Mouse (Mus musculus): Measurements from ENCODE around the gene Gdpd5. TPM values are rescaled to one million over a fixed set of nuclear protein-coding genes. Genes with fewer than 3 reads are reported as not detected.

Gene Gdpd5
- total and polyA plus RNA-seq, 3 experiments = 0.15 to 0.26 TPM; not detected in 1

DNA sequence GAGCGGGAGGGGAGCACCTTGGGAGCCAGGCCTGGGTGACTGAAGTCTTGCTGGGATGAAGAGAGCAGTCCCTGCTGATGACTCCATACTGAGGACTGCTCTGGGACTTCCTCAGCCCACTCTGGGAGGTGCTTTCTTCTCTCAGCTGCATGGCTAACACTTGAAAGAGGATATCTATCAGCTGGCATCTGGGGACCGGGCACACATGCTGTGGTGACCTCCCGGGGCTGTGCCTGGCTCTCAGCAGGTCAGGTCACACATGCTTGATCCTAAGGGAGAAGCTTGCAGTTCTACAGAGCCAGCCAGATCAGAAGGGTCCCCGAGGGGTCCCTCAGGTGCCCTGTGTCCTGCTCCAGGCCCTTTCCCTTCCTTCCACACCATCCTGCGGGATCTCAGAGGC, 62.0 kb downstream of the Gdpd5 start:
- Histone ChIP-seq H3K27ac (ENCODE audit: control insufficient read depth, low read depth, low read length) (no peak overlapping the region), H3K9me3 (replicated peaks; ENCODE audit: insufficient read depth, low read length) (no peaks in the 10 kb centered on the region), H3K9ac (ENCODE audit: control insufficient read depth, low read depth, low read length, poor library complexity, severe bottlenecking) (no peak overlapping the region), H3K27me3 (ENCODE audit: control insufficient read depth in 1 of 2, insufficient read depth in 2 of 2, low read length in 2 of 2) (no peaks in the 10 kb centered on the region; a peak in 2 of 4 replicates), H3K36me3 (ENCODE audit: control insufficient read depth in 1 of 2, insufficient read depth in 2 of 2, low read length in 2 of 2) (no peaks in the 10 kb centered on the region), H3K4me3 (ENCODE audit: control insufficient read depth in 1 of 2, insufficient read depth in 1 of 2, low read depth in 2 of 2, low read length in 2 of 2) (no peak overlapping the region), H3K79me2 (ENCODE audit: control insufficient read depth, insufficient read depth, low read length, poor library complexity) (no peaks in the 10 kb centered on the region), H3K4me1 (ENCODE audit: control insufficient read depth in 1 of 2, insufficient read depth in 2 of 2, low read length in 2 of 2) (no peaks in the 10 kb centered on the region)
- DNase-seq (ENCODE audit: low read depth, low spot score) = no peak
- TF ChIP-seq GABPA (IDR thresholded peaks at IDR 0.05; ENCODE audit: low read depth, low read length) = no peak
- TF ChIP-seq SIN3A (IDR thresholded peaks at IDR 0.05; ENCODE audit: low read length) = no peak
- no peak for TF ChIP-seq BHLHE40 (IDR thresholded peaks at IDR 0.05; ENCODE audit: borderline replicate concordance, low read depth, low read length)
- no peak for TF ChIP-seq NRF1 (IDR thresholded peaks at IDR 0.05; ENCODE audit: insufficient read depth, low read depth, low read length, poor library complexity, severe bottlenecking)

DNA sequence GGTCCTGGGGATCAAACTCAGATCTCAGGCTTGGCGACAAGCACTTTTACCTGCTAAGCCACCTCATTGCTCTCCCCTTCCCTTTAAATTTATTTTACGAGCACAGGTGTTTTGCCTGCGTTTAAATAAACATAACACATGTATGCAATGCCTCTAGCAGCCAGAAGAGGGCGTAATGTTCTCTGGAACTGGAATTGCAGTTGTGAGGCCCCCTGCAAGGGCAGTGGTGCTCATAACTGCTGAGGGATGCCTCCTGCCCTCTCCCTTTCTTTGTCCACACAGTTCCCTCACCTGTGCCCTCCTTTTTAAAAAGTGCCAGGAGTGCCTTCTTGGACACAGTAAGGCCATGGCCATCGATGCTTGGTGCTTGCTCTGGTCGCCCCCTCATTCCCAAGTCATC, 62.8 kb downstream of the Gdpd5 start:
- TF ChIP-seq RAD21 (IDR thresholded peaks at IDR 0.05; ENCODE audit: low read depth, low read length) = peak; percentile 31
- peak; percentile 58 for TF ChIP-seq SMC3 (IDR thresholded peaks at IDR 0.05; ENCODE audit: low read depth, low read length)
- peak; percentile 36 to 74 (median 59) for TF ChIP-seq CTCF (IDR thresholded peaks at IDR 0.05 in 2 of 3, conservative IDR thresholded peaks at IDR 0.05 in 1 of 3; ENCODE audit: control insufficient read depth in 1 of 3, insufficient read depth in 1 of 3, low read depth in 2 of 3, low read length in 3 of 3, poor library complexity in 1 of 3, severe bottlenecking in 1 of 3)
- no peak for TF ChIP-seq BHLHE40 (IDR thresholded peaks at IDR 0.05; ENCODE audit: borderline replicate concordance, low read depth, low read length)
- DNase-seq (ENCODE audit: low read depth, low spot score) = peak; percentile 42
- Histone ChIP-seq H3K9ac (ENCODE audit: control insufficient read depth, low read depth, low read length, poor library complexity, severe bottlenecking) (no peak overlapping the region), H3K4me3 (ENCODE audit: control insufficient read depth in 1 of 2, insufficient read depth in 1 of 2, low read depth in 2 of 2, low read length in 2 of 2) (no peak overlapping the region), H3K27ac (ENCODE audit: control insufficient read depth, low read depth, low read length) (no peak overlapping the region), H3K79me2 (ENCODE audit: control insufficient read depth, insufficient read depth, low read length, poor library complexity) (no peaks in the 10 kb centered on the region), H3K9me3 (replicated peaks; ENCODE audit: insufficient read depth, low read length) (no peaks in the 10 kb centered on the region), H3K4me1 (ENCODE audit: control insufficient read depth in 1 of 2, insufficient read depth in 2 of 2, low read length in 2 of 2) (peaks cover 0 to 4% of the 10 kb centered on the region in 2 experiments; a peak in 1 of 4 replicates), H3K27me3 (ENCODE audit: control insufficient read depth in 1 of 2, insufficient read depth in 2 of 2, low read length in 2 of 2) (no peaks in the 10 kb centered on the region; a peak in 2 of 4 replicates), H3K36me3 (ENCODE audit: control insufficient read depth in 1 of 2, insufficient read depth in 2 of 2, low read length in 2 of 2) (no peaks in the 10 kb centered on the region)

DNA sequence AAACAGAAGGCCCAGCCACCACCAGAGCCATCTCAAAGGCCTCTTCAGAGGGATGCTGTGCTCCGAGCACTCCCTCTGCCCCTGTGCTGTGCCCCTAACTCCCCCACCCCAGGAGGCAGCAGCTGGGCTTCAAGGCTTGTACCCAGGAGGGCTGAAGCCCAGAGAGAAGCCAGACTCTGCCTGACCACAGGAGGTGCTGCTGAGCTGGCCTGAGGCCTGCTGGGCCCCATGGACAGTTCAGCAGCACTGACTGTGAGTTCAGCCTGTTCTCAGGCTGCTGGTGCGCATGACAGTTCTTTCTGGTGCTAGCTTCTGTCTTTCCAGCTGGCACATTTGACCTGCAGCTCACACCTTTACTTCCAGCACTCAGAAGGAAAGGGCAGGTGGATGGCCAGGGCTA, 64.6 kb downstream of the Gdpd5 start:
- Histone ChIP-seq H3K9me3 (replicated peaks; ENCODE audit: insufficient read depth, low read length) (no peaks in the 10 kb centered on the region), H3K36me3 (ENCODE audit: control insufficient read depth in 1 of 2, insufficient read depth in 2 of 2, low read length in 2 of 2) (no peaks in the 10 kb centered on the region), H3K27me3 (ENCODE audit: control insufficient read depth in 1 of 2, insufficient read depth in 2 of 2, low read length in 2 of 2) (no peaks in the 10 kb centered on the region; a peak in 1 of 4 replicates), H3K4me1 (ENCODE audit: control insufficient read depth in 1 of 2, insufficient read depth in 2 of 2, low read length in 2 of 2) (peaks cover 0 to 15% of the 10 kb centered on the region in 2 experiments; a peak in 2 of 4 replicates), H3K79me2 (ENCODE audit: control insufficient read depth, insufficient read depth, low read length, poor library complexity) (no peaks in the 10 kb centered on the region), H3K9ac (ENCODE audit: control insufficient read depth, low read depth, low read length, poor library complexity, severe bottlenecking) (no peak overlapping the region), H3K4me3 (ENCODE audit: control insufficient read depth in 1 of 2, insufficient read depth in 1 of 2, low read depth in 2 of 2, low read length in 2 of 2) (no peak overlapping the region), H3K27ac (ENCODE audit: control insufficient read depth, low read depth, low read length) (no peak overlapping the region)
- DNase-seq (ENCODE audit: low read depth, low spot score) = no peak
- no peak for TF ChIP-seq ZC3H11A (IDR thresholded peaks at IDR 0.05; ENCODE audit: low read depth, low read length)
- TF ChIP-seq RCOR1 (IDR thresholded peaks at IDR 0.05; ENCODE audit: low read depth, low read length) = no peak
- TF ChIP-seq NELFE (IDR thresholded peaks at IDR 0.05; ENCODE audit: low read depth, low read length) = no peak
- TF ChIP-seq MAZ (IDR thresholded peaks at IDR 0.05; ENCODE audit: low read depth, low read length) = no peak
- no peak for TF ChIP-seq HCFC1 (IDR thresholded peaks at IDR 0.05; ENCODE audit: low read depth, low read length)
- TF ChIP-seq GATA1 (IDR thresholded peaks at IDR 0.05; ENCODE audit: low read depth, low read length) = no peak
- no peak for TF ChIP-seq TCF12 (IDR thresholded peaks at IDR 0.05; ENCODE audit: low read depth, low read length)
- no peak for TF ChIP-seq RAD21 (IDR thresholded peaks at IDR 0.05; ENCODE audit: low read depth, low read length)
- TF ChIP-seq CTCF (IDR thresholded peaks at IDR 0.05 in 2 of 3, conservative IDR thresholded peaks at IDR 0.05 in 1 of 3; ENCODE audit: control insufficient read depth in 1 of 3, insufficient read depth in 1 of 3, low read depth in 2 of 3, low read length in 3 of 3, poor library complexity in 1 of 3, severe bottlenecking in 1 of 3) = 0 out of 6 replicates have a peak, but pooled peaks of 1 of the 3 experiments have one; percentile 17
